Mouse (Mus musculus) left cerebral cortex, postnatal 4 days (tissue): ENCODE data around the gene Tmem273. TPM values are rescaled to one million over a fixed set of nuclear protein-coding genes. Genes with fewer than 3 reads are reported as not detected.

Experiments used
- DNase-seq: peaks from one replicate; pipeline ENCODE4 v3.0.0-alpha.2; 2022
- intact Hi-C: fragments of 180-260 bp; cut with DNase I; formaldehyde crosslinking; loops from one replicate; pipeline ENCODE4 v1.15.1; 2025
- total RNA-seq, 2 experiments: library from RNA; stranded (reverse); gene quantifications; 2 replicates each; pipeline ENCODE4 v1.2.3; 2021

The Tmem273 gene
- total RNA-seq, 2 experiments from 2014 or later = not detected

DNA sequence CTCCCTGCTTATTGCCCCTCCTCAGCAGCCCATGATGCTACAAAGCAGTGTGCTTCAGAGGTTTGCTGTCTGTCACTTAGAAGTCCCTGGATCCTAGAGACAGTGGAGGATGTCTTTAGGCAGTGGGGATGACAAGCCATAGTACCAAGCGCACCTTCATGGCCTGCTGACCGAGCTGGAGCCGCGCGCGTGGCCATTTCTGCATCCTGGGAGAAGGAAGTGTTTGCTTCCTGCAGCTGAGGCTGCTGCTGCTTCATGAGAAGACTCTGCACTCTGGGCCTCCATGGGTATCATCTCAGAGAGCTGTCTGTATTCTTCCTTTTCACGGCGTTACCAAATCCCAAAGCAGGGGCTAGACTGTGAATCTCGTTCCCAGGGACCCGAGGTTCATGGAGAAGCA is 72.6 kb downstream of the Tmem273 start:
- no peak for DNase-seq
- intact Hi-C loops = no loop called here

DNA sequence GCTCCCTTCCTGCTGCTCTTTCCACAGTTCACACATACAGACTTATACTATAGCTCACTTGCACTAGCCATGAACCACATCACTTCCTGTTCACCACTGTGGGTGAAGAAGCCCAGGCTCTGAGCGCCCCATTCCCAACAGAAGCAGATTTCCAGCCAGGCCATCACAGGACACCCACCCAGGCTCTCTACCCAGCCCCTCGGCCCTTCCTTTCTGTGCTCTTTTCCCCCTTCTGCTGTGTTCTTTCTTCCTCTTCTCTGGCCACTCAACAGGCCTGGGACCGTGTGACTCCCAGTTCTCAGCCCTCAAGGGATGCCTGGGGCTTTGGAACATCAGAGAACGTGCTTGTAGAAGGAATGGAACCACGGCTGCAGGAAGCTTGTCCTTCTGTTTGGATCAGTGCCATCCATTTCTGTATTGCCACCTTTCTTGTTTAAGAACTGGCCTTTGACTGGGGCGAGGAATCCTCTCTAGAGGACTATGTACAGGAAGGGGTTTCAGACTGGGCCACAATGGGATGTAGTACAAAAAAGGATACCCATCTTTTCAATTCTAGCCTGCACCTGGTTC is 73.3 kb downstream of the Tmem273 start:
- intact Hi-C loops = no loop called here
- DNase-seq = no peak

DNA sequence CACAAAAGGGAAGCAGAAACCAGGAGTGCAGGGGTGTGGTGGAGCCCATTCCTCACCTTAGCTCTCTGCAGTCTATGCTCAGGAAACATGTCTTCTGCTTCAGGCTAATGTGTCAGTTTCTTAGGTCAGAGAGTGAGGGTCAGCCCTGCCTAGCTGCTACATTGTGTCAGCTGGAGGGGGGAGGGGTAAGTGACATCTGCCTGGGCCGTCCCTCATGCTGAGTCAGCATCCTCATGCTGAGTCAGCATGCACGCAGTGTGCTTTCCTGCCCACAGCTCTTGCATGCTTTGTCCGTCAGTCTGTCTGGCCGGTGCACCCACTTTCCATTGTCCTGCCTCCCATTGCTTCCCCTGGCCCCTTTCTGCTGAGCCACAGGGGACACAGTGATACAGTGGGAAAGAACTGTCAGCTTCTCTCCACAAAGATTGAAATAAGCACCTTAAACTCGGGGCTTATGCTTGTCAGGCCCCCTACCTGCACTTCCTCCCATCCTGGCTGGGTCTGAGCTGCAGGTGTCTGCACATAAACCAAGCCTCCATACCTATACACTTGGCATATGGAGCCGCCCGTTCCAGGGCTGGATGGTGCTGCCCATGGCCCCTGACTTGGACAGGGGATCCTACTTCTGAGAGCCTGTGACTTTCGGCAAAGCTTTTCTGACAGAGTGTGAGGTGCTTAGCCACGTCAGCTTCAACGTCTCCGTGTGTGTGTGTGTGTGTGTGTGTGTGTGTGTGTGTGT is 74.2 kb downstream of the Tmem273 start:
- no peak for DNase-seq
- intact Hi-C loops = no loop called here

DNA sequence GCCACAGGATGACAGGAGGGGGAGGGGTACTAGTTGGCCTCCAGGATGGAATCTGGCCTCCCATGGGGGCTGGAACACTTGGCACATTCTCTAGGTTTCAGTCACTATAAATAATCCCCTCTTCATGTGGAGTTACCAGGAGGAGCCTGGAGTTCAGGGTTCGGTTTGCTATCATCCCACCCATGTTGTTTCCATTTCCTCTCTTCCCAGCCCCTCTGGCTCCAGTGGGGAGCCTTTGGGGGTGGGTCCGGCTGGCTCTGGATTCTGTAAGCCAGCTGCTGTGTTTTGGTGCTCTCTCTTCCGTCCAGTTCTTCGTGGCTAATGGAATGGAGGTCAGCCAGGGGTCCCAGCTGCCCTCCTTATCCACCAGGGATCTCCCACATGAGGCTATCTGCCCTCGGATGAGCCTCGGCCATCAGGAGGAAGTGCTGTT is 75.4 kb downstream of the Tmem273 start:
- DNase-seq = peak; percentile 68
- intact Hi-C loops = no loop called here

DNA sequence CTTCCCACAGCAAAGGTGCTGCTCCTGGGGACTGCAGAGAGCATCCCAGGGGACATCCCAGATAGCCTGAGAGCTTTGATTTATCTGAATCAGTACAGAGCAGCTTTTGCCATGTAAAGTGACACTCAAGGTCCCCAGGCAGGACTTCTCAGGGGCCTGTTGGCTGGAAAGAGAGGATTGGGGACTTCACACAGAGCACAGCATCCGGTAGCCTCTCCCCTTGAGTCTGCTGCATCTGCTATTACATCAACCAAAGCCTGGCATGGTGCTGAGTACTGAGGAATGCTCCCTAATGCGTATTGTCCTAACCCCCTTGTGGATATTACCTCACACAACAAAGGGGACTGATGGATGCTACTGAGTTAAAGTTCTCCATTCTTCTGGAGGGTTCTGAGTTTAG is 75.9 kb downstream of the Tmem273 start:
- intact Hi-C loops = no loop called here

DNA sequence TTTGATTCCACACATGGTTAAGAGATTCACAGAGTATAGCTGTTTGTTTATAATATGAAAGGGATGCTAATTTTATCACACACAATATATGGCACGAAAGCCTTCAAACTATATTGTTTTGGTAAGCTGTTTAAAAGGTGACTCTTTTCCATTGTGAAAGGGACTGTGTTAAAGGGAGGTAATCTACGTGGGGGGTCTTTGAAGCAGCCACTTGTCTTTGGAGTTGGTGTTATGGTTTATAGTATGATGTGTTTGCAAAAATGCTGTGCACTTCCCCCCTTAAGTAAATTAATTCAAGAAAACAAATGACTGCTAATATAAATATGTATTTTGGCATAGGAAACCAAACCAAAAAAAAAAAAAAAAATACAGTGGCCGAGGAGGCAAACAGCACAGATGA is 79.6 kb downstream of the Tmem273 start:
- DNase-seq = no peak
- intact Hi-C loops = no loop called here

More for the DNA sequence above, 75.9 kb downstream of the Tmem273 start:
- DNase-seq = no peak

Other genes with a start within 250 kb of the Tmem273 start
- gene Prrxl1, start 186.6 kb upstream of the Tmem273 start, total RNA-seq = not detected
- not detected for gene 3425401B19Rik, start 100.7 kb upstream of the Tmem273 start, total RNA-seq
- gene Fam170b, start 48.0 kb downstream of the Tmem273 start, total RNA-seq = not detected
- gene Vstm4, start 70.8 kb downstream of the Tmem273 start, total RNA-seq = 1 to 10 TPM; 4.5 to 5.0 TPM
- under 1 TPM; 0.34 to 0.52 TPM for gene Lrrc18, start 205.4 kb downstream of the Tmem273 start, total RNA-seq